Mouse (Mus musculus): ENCODE measurements around the gene Zc3h8.

- TF ChIP-seq GATA1 (IDR thresholded peaks at IDR 0.05; ENCODE audit: borderline replicate concordance, low read length) (no peak), FLI1 (IDR thresholded peaks at IDR 0.05; ENCODE audit: low read length) (no peak)
Measured at GRCm38 (mm10) chr2:128943538-128944528, at the start of gene Zc3h8.

Measured in megakaryocyte, embryonic 14.5 days (primary cell).